Mouse (Mus musculus) megakaryocyte, adult 5-6 weeks (primary cell): ENCODE results near the gene Itpr2. TPM values are rescaled to one million over a fixed set of nuclear protein-coding genes. Genes with fewer than 3 reads are reported as not detected.

Experiments used
- ATAC-seq: 2 replicates; pipeline ENCODE4 v1.8.0; 2016; ENCODE audit warnings: mild to moderate bottlenecking, inconsistent platforms; ENCODE audit not compliant: poor library complexity, severe bottlenecking
- total RNA-seq, 2 experiments: library from RNA; stranded (forward) in 1 of 2; stranded (reverse) in 1 of 2; fragments of 153-499, 151-499 nt in 1 of 2; fragments of 221-1000, 200-1000 nt in 1 of 2; gene quantifications; 2 replicates each; pipeline versions ENCODE4 v1.2.3 to v1.2.4; 2015 to 2017

The Itpr2 gene
- total RNA-seq, 2 experiments from 2014 or later, result 17.3 to 22.8 TPM

DNA sequence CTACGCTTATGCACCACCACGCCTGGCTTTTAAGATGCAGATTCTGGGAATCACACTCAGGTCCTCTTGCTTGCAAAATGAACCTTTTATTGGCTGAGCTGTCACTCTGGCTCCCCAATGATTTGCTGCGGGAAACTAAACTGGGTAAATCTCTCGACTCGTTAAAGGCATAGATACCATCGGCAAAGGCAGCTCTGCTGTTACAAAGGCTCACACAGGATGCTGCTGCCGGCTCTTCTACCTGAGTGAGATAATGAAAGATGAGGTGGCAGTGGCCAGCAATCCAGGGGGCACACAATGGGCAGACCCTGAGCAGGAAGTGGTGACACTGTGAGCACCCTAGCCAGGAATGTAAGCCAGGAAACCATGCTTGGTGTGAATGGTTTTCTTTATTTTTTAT, 373.0 kb downstream of the Itpr2 start:
- ATAC-seq, result no peak

DNA sequence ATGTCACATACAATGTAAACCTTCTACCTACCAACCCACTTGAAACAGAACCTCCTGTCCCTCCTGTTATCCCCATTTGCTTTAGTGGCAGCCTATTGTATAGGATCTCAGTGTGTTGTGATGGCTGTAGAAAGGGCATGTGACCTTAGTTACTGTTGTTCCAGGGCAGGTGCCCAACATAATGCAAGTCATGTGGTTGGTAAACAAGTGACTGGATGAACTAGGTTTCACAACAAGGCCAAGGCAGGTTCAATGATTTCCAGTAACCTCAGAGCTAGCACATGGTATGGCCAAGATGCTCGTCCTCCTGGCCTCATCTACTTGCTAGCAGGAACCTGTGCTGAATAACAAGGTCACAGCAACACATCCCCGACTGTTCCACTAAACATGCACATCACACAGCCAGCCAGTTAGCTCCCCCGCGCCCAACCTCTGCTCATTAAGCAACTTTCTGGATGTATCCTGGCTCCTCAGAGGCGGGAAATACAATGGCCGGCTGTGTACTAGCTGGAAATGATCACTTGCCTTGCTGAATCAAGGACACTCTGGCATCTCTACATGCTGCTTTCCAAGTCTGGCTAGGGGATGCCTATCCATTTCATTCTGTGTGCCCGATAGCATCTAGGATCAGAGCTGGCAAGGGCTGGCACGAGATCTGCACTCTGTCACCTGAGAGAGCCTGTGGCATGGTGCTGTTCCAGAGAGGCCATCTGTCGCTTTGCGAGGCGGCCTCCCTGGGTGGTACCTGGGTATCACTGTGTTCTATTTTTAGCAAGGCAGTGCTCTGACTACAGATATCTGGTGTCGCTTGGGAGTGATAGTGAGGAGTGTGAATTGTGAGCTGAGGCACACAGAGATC, 375.0 kb downstream of the Itpr2 start:
- peak; percentile 65 for ATAC-seq

DNA sequence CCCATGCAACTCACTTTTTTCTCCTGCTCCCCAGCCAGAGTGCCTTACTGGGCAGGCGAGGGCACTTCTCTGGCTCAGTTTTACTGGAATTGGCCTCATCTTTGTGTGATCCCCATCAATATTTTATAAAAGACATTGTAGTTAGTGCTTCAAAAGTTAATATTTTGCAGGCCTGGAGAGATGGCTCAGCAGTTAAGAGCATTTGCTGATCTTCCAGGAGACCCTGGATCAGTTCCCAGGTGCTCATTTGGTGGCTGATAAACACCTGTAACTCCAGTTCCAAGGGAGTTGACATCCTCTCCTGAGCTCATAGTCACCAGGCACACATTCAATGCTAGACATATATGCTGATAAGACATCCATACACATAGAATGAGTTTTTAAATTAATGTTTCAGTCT, 376.4 kb downstream of the Itpr2 start:
- ATAC-seq, result no peak

DNA sequence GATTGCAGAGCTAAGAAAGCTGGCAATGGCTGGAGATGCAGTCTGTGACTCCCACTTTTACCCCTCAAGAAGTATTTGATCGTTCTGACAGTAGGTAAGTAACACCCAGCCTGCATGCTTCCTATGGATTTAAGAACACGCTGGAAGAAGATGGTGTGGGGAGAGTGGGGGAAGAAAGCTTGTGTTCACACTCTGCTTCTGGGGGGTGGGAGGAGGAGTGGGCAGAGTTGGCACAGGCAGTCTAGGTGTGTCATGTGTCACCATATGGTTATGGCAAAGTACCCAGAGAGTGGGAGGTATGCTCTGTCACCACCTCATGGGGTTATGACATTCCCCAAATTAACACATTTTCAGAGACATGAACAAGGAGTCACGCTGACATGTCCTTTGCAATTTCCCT, 377.5 kb downstream of the Itpr2 start:
- ATAC-seq, result no peak

DNA sequence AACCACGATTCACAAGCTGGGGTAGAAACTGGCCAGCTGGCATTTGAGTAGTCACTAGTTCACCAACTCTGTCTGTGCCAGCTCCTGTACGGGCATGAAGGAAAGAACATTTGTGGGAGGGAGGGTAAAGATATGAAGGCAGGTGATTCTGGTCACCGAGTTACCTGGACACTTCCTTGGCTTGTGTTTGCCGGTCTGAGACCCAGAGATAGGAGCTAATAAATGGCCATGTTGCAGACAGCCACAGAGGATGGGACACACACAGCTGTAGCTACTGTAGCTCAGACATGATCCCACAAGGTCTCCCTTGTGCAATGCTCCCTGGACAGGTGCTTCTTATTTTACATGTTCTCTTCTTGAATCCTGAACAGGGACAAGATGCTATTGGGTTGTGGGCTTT, 378.4 kb downstream of the Itpr2 start:
- ATAC-seq, result no peak

DNA sequence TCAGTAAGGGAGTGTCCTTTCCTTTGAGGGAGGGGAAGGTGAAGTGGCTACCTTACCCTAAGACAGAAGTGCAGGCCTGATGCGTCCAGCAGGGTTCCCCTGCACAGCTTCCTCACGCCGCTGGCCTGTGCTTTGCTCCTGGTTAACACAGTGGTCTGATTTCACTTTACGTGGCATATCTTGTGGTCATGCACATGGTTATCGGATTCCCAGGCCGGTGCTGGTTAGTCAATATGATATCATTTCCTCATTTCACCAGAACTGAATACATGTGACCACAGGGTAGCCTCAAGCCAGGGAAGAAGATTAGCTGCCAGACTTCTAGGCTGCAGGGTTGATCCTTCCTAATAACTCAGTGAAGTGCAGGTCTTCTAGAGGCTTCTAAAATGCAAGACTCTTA, 381.9 kb downstream of the Itpr2 start:
- ATAC-seq, result peak; percentile 90

DNA sequence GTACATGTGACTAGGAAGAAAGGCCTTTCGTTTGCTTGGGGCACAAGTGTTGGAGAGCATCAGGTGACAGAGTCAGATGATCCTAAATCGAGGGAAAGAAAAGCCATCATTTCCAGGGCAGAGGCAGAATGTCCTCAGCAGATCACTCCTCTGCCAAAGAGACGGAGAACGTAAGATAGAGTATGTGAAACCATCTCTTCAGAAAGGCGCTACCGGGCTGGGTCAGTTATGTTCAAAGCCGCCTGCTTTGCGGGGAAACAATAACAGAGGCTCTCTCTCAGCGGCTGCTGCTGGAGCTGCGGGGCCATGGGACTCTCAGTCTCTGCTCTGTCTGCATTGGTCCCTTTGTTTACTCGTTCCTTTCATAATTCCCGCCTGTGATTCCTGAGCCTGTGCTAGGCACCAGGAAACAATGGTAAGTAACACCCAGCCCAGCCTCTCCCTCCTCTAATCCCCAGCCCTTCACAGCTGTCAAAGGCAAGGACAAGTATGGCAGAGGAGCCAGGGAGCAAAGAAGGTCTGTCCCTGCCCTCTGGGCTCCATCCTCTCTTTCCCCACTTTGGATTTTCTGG, 387.2 kb downstream of the Itpr2 start:
- no peak for ATAC-seq

DNA sequence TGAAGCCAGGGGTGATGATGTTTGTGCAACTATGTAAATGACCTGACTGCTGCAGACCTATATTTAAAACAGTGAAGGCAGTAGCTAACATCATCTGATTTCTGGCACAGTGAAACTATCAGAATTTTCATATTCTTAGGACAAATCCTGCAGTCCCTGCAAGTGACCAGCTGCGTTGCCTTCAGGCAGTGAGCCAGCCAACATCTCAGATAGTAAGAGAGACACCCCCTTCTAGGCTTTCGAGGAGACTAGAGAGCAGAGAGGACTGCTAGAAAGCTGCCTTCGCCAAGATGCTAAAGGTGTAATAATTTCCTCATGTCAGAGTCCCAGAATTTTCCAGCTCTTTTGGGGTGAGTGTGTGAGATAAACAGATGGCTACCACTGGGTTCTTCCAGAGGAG, 388.0 kb downstream of the Itpr2 start:
- ATAC-seq, result no peak

DNA sequence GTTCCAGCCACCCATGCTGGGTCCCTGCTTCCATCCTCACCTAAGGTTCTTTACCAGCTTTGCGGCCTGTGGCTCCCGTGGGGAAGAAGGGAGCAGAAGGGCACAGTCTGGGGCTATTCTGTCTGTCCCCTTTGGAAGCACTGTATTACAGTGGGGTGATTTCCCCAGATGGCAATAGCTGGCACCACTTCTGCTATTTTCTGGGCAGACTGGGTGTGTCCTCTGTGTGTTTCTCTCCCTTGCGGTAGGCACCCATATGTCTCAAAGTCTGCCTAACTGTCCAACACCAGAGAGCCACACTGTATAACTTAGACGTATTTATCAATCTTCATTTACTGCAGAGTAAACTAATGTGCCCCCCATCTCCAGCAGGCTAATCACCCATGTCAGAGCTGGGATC, 388.9 kb downstream of the Itpr2 start:
- ATAC-seq, result peak; percentile 98

DNA sequence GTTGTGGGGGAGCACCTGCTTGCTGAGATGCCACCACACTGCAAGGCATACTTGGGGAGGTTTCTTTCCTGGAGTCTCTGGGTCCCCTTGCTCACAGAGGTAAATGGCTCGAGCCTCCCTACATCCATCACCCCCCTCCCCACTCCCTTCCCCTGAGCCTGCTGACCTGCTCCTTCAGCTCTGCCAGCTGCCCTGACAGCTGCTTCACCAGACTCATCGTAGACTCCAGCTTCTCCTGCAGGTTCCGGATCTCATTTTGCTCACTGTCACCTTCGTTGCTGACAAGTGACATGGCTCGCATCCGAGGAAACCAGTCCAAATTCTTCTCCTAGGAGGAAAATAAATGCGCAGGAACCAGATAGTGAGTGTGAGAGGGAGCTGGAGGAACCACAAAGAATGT, 389.8 kb downstream of the Itpr2 start:
- no peak for ATAC-seq

DNA sequence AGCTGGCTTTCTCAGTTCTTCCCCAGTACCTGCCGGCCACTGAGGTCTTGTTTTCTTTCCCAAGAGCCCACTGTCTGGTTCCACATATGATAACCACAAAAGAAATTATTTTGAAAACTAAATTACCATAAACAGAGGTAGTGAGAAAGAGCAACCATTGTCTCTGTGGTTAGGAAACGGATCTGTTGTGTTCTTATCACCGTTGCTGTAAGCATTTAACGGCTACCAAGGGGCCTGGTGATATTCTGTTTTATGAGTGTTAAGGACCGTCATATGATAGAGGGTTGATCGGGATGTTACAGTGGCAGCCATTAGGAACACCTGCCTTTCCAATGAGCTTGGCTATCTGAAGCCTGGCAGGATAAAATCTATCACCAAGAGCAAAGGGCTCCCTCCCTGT, 390.2 kb downstream of the Itpr2 start:
- ATAC-seq, result no peak

DNA sequence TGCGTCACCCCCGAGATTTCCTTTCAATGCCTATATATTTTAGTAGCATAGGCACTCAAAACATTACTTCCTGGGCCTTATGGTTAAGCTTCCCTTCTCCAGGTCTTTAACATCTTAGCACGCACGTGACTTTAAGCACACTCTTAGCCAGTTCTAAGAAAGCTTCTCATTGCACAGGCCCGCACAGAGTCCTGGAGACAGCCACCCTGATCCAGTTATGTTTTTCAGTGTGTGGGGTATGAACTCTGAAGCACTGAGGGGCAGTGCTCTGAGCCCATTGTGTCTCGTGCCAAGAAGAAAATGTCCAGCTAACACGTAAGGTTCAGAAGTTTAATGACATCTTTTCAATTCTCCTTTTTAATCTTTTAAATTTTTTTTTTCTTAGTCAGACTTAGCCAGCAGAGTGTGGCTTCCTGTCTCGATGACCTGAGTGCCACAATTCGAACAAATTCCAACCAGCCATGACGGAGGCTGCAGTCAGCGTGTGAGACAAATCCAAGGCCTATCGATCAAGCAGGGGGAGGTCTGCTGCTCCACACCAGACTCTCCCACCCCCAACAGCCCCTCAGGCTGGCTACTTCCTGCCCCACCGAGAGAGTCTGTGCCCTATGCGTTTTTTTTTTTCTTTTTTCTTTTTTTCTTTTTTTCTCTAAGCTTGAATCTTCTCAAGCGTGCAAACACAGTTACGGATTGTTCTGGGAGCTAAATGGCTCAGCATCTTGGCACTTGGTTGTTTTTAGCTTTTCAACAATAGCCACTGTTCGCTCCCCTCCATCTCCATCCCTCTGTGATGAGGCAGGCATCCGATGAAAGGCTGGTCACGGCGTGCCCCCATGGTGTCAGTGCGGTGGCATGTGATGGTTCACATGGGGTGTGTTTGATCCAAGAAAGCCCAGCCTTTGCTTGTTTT, 390.9 kb downstream of the Itpr2 start:
- ATAC-seq, result no peak

DNA sequence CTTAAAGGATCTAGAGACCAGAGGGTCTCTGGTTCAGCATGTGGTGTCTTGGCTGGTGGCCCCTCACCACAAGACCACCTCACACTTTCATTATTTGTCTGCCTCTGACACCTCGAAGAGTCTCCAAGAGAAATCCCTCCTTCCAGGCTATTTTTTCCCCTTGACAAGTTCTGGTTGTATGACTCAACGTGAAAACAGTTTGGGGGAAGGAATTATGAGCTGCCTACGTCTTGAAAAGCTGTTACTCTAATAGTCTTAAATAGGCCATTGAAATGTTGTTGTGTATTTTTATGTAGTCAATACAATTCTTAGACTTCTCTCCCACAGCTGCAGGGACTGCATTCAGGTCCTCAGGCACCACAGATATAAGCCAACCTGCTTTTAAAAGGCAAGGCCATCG, 391.6 kb downstream of the Itpr2 start:
- ATAC-seq, result no peak

DNA sequence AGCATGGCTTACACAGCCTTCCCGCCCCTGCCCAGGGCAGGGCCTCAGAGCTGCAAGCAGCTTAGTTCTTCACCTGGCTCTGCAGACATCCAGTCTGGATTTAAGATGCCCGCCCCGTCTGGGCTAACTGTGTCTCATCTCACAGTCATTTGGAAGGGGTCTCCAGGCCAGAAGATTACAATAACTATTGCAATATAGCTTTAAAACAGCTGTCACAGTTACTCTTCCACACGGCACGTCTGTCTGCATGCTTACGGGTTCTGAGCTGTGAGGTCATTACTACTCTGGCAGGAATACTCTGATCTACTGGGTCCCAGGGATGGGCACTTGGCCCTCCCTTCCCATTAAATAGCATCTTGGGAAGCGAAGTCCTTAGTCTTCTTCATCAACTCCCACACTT, 393.3 kb downstream of the Itpr2 start:
- ATAC-seq, result no peak

DNA sequence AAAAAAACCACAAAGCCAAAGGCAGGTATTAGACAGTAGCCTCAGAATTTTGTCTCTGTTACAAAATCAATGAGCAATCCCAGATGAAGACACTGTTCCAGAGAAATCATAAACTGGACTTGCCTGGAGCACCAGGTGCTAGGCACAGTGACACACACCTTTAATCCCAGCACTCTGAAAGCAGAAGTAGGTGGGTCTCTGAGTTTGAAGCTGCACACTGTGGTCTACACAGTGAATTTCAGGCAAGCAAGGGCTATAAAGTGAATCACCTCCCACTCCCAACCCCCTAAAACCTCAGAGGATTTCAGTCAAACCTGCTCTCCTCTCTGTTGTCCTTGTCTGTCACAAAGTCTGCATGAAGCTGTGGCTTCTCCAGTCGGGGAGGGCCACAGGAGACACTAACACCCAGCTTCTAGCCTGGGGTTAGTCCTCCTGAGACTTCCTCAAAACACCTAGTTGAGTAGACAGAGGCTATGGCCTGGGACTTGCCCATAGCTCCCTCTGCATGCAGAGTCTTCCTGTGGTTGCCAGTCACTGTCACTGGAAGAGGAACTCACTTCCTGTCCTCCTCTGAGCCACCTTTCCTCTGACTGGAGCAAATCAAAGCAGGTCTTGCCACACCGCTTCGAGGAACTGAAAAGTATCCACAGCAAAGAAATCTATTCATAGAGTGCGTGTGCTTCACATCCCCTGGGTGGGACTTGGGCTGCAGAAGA, 394.7 kb downstream of the Itpr2 start:
- peak; percentile 93 for ATAC-seq

DNA sequence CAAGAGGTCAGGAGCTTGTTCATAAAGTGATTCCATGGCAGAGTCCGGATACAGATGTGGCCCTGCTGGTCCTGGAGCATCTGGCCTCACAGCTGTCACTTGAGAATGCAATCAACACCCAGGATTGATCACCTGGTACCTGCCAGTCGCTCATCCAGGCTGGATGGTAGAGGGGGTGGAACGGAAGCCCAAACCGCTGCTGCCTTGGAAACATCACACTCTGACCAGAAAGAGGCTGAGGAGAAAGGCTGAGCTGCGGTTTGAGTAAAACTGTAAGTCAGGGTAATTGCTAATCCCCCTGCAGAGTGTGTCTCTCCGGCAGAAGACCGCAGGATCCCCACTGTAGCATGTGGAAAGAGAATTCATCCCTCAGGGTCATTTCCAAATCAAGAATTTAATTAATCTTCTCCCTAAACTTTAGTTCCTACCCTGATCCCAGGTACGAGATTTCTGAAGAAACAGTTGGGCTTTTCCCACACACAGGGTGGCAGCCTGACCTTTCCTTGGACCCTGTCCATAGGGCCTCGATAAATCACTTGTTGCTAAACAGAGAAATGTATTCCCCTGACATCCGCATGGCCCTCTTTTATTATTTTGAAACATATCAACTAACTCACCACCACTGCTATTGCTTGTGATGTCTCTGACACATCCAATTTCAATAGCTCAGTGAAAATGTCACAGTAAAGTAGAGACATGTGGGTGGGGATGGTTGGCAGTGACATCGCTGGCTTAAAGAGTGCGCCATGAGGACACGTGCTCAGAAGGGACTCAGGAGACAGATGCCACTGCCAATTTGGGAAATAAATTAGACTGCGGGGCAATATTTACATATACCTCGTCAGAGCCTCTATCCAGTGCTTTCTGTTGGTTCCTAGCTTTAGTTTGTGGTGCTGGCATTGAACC, 418.7 kb downstream of the Itpr2 start:
- ATAC-seq, result no peak

DNA sequence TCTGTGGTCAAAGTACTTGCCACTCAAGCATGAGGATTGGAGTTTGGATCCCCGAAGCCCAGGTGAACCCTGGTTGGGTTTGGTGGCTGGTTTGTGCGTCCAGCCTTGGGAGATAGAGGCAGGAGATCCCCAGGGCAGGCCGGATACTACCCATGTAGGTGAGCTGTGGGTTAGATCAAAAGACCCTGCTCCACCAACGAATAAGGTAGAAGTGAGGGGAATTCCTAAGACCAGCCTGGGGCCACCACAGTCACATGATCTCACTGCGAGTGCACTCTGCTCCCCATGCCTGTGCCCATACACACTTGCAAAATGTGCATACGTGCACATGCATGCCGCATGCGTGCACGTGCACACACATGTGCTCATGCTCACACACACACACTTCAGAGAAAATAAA, 419.5 kb downstream of the Itpr2 start:
- no peak for ATAC-seq

DNA sequence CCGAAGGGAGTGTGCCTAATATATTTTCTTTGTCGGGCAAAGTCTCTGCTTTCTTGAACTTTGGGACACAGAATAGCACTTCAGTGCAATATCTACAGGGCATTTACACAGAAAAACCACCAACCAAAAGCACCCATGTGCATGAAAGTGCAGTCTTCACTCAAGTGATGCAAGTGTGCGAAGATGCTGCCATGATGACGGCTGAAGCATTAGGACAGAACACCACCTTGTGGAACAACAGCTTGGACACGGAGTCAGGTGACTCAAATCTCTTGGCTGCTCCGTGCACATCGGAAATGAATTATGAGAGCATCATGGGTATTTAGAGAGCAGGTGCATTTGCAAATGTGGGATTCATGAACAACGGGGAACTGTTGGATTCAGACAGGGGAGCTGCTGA, 420.4 kb downstream of the Itpr2 start:
- no peak for ATAC-seq

DNA sequence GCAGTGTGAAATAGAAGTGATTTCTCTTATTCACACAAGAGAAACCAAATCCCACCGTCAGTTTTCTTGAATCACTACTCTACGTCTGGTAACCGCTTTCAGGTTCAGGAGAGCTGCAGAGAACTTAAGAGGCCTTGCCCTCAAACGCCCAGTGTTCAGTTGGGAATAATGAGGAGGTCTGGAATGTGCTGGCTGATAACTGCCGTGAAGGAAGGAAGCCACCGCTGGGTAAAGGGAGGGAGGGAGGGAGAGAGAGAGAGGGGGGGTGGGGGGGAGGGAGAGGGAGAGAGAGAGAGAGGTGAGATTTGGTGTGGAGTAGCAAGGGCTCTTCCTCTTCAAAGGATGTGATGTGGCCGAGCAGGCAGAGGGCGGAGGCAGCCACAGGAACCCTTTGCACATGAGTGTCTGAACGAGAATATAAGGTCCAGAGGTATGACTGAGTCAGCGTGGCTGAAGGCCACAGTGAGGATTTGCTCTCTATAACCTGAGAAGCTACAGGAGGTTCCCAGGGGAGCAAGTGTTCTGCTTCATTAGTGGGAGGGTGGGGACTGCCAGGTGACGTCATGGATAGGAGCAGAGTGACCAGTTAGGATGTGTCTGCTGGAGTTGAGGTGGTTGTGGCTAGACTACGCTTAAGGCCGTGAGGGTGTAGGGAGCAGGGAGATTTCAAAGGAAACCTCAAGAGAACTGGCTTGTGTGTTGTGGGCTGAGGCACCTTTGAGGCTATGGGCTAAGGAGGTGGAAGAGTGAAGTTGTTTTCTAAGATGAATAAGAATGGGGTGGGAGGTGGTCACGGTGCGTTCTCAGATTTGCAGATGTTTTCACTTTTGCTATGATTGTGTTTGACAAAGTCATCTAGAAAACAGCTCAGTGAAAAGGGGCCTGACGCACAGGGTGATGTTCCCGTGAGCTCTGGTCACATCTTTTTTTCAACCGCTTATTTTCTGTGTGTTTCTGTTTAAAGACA, 421.2 kb downstream of the Itpr2 start:
- peak; percentile 23; the same call in 1 of the 2 replicates for ATAC-seq
